Mouse (Mus musculus): ENCODE measurements around the gene Pald1. TPM values are rescaled to one million over a fixed set of nuclear protein-coding genes. Genes with fewer than 3 reads are reported as not detected.

The Pald1 gene
- total and polyA plus RNA-seq, 3 experiments: 15.3 to 17.7 (median 17.6) TPM

- Histone ChIP-seq H3K9ac (ENCODE audit: low read depth, low read length) (no peak overlapping the region), H3K4me1 (ENCODE audit: control insufficient read depth, insufficient read depth, low read length) (peaks cover 32% of the 10 kb centered on the region), H3K4me3 (no peak overlapping the region), H3K27ac (no peak overlapping the region; the same call in 1 of the 2 replicates), H3K79me2 (replicated peaks; ENCODE audit: control insufficient read depth, insufficient read depth, low read length) (peaks cover 5% of the 10 kb centered on the region), H3K27me3 (ENCODE audit: control insufficient read depth, insufficient read depth, low read length) (no peaks in the 10 kb centered on the region), H3K36me3 (ENCODE audit: control insufficient read depth, insufficient read depth, low read length) (no peaks in the 10 kb centered on the region)
- no peak for DNase-seq
- intact Hi-C loops (cut with DNase I): no loop called here
- 66% methylated on average over 8 of the region's 8 CpGs for WGBS
- TF ChIP-seq CTCF (IDR thresholded peaks at IDR 0.05) (no peak), POLR2A (IDR thresholded peaks at IDR 0.05; ENCODE audit: insufficient read depth, low read depth, low read length) (no peak), EP300 (IDR thresholded peaks at IDR 0.05; ENCODE audit: insufficient read depth, low read depth, low read length) (no peak)
Measured at GRCm38 (mm10) chr10:61359411-61359810, 23.9 kb downstream of the Pald1 start.

GRCm38 (mm10) chr10:61357658-61358057 lies 25.7 kb downstream of the Pald1 start:
- Histone ChIP-seq H3K4me3 (no peak overlapping the region), H3K36me3 (ENCODE audit: control insufficient read depth, insufficient read depth, low read length) (no peaks in the 10 kb centered on the region), H3K9ac (ENCODE audit: low read depth, low read length) (no peak overlapping the region), H3K27ac (peak overlapping the region; percentile 52), H3K4me1 (ENCODE audit: control insufficient read depth, insufficient read depth, low read length) (peaks cover 27% of the 10 kb centered on the region), H3K79me2 (replicated peaks; ENCODE audit: control insufficient read depth, insufficient read depth, low read length) (peaks cover 5% of the 10 kb centered on the region), H3K27me3 (ENCODE audit: control insufficient read depth, insufficient read depth, low read length) (no peaks in the 10 kb centered on the region)
- TF ChIP-seq EP300 (IDR thresholded peaks at IDR 0.05; ENCODE audit: insufficient read depth, low read depth, low read length) (peak; percentile 62; the same call in 1 of the 2 replicates), POLR2A (IDR thresholded peaks at IDR 0.05; ENCODE audit: insufficient read depth, low read depth, low read length) (no peak), CTCF (IDR thresholded peaks at IDR 0.05) (peak; percentile 62)
- DNase-seq: peak; percentile 66 to 77
- intact Hi-C loops (cut with DNase I): no loop called here
- 21% methylated on average over 8 of the region's 8 CpGs for WGBS

- Histone ChIP-seq H3K79me2 (replicated peaks; ENCODE audit: control insufficient read depth, insufficient read depth, low read length) (peaks cover 3% of the 10 kb centered on the region), H3K27ac (no peak overlapping the region), H3K4me3 (no peak overlapping the region), H3K4me1 (ENCODE audit: control insufficient read depth, insufficient read depth, low read length) (peaks cover 22% of the 10 kb centered on the region), H3K27me3 (ENCODE audit: control insufficient read depth, insufficient read depth, low read length) (no peaks in the 10 kb centered on the region), H3K9ac (ENCODE audit: low read depth, low read length) (no peak overlapping the region), H3K36me3 (ENCODE audit: control insufficient read depth, insufficient read depth, low read length) (no peaks in the 10 kb centered on the region)
- DNase-seq: no peak
- no peak for TF ChIP-seq CTCF (IDR thresholded peaks at IDR 0.05)
- no peak for TF ChIP-seq POLR2A (IDR thresholded peaks at IDR 0.05; ENCODE audit: insufficient read depth, low read depth, low read length)
- TF ChIP-seq EP300 (IDR thresholded peaks at IDR 0.05; ENCODE audit: insufficient read depth, low read depth, low read length): no peak
- WGBS: 66% methylated on average over 8 of the region's 8 CpGs
- intact Hi-C loops (cut with DNase I): no loop called here
Measured at GRCm38 (mm10) chr10:61356568-61356967, 26.8 kb downstream of the Pald1 start.

GRCm38 (mm10) chr10:61356095-61356494 lies 27.2 kb downstream of the Pald1 start:
- 93% methylated on average over 5 of the region's 5 CpGs for WGBS
- H3K36me3 ChIP-seq (ENCODE audit: control insufficient read depth, insufficient read depth, low read length): no peaks in the 10 kb centered on the region

GRCm38 (mm10) chr10:61355611-61356010 lies 27.7 kb downstream of the Pald1 start:
- intact Hi-C loops (cut with DNase I): loop anchor here (2.0 kb wide), 1 partner anchor 15 kb away; no protein-coding TSS in a partner anchor
- no peak overlapping the region for H3K4me3 ChIP-seq
- no peak for TF ChIP-seq CTCF (IDR thresholded peaks at IDR 0.05)
- no peak for TF ChIP-seq EP300 (IDR thresholded peaks at IDR 0.05; ENCODE audit: insufficient read depth, low read depth, low read length)
- no peak for TF ChIP-seq POLR2A (IDR thresholded peaks at IDR 0.05; ENCODE audit: insufficient read depth, low read depth, low read length)
- no peaks in the 10 kb centered on the region for H3K36me3 ChIP-seq (ENCODE audit: control insufficient read depth, insufficient read depth, low read length)
- H3K27ac ChIP-seq: no peak overlapping the region
- H3K27me3 ChIP-seq (ENCODE audit: control insufficient read depth, insufficient read depth, low read length): no peaks in the 10 kb centered on the region
- DNase-seq: no peak
- H3K79me2 ChIP-seq (replicated peaks; ENCODE audit: control insufficient read depth, insufficient read depth, low read length): peaks cover 3% of the 10 kb centered on the region
- H3K9ac ChIP-seq (ENCODE audit: low read depth, low read length): no peak overlapping the region
- peaks cover 21% of the 10 kb centered on the region for H3K4me1 ChIP-seq (ENCODE audit: control insufficient read depth, insufficient read depth, low read length)
- WGBS: 95% methylated on average over 13 of the region's 13 CpGs

More at GRCm38 (mm10) chr10:61356095-61356494, 27.2 kb downstream of the Pald1 start:
- H3K27ac ChIP-seq: no peak overlapping the region
- peaks cover 3% of the 10 kb centered on the region for H3K79me2 ChIP-seq (replicated peaks; ENCODE audit: control insufficient read depth, insufficient read depth, low read length)
- peaks cover 22% of the 10 kb centered on the region for H3K4me1 ChIP-seq (ENCODE audit: control insufficient read depth, insufficient read depth, low read length)
- H3K9ac ChIP-seq (ENCODE audit: low read depth, low read length): no peak overlapping the region
- TF ChIP-seq CTCF (IDR thresholded peaks at IDR 0.05) (peak; percentile 63), EP300 (IDR thresholded peaks at IDR 0.05; ENCODE audit: insufficient read depth, low read depth, low read length) (no peak), POLR2A (IDR thresholded peaks at IDR 0.05; ENCODE audit: insufficient read depth, low read depth, low read length) (no peak)
- no peaks in the 10 kb centered on the region for H3K27me3 ChIP-seq (ENCODE audit: control insufficient read depth, insufficient read depth, low read length)
- H3K4me3 ChIP-seq: no peak overlapping the region
- no peak for DNase-seq
- intact Hi-C loops (cut with DNase I): no loop called here

GRCm38 (mm10) chr10:61351216-61351615 lies 32.1 kb downstream of the Pald1 start:
- Histone ChIP-seq H3K27me3 (ENCODE audit: control insufficient read depth, insufficient read depth, low read length) (no peaks in the 10 kb centered on the region), H3K36me3 (ENCODE audit: control insufficient read depth, insufficient read depth, low read length) (no peaks in the 10 kb centered on the region), H3K4me1 (ENCODE audit: control insufficient read depth, insufficient read depth, low read length) (peaks cover 4% of the 10 kb centered on the region; the same call in 1 of the 2 replicates), H3K79me2 (replicated peaks; ENCODE audit: control insufficient read depth, insufficient read depth, low read length) (peaks cover 3% of the 10 kb centered on the region), H3K9ac (ENCODE audit: low read depth, low read length) (no peak overlapping the region), H3K27ac (no peak overlapping the region), H3K4me3 (no peak overlapping the region)
- intact Hi-C loops (cut with DNase I): no loop called here
- 89% methylated on average over 4 of the region's 4 CpGs for WGBS
- DNase-seq: no peak
- TF ChIP-seq CTCF (IDR thresholded peaks at IDR 0.05): no peak
- TF ChIP-seq POLR2A (IDR thresholded peaks at IDR 0.05; ENCODE audit: insufficient read depth, low read depth, low read length): no peak
- no peak for TF ChIP-seq EP300 (IDR thresholded peaks at IDR 0.05; ENCODE audit: insufficient read depth, low read depth, low read length)
